Mouse (Mus musculus) hindbrain, embryonic 10.5 days (tissue): ENCODE data around the gene Cfap46. TPM values are rescaled to one million over a fixed set of nuclear protein-coding genes. Genes with fewer than 3 reads are reported as not detected.

Experiments used
- DNase-seq: peaks from one replicate; pipeline ENCODE4 v3.0.0-alpha.2; 2017; ENCODE audit warnings: low spot score
- H3K27ac ChIP-seq: fragments of 300-500 bp; sonication (generic); 2 replicates; pipeline ENCODE4 v1.5.1; 2016; ENCODE audit warnings: mild to moderate bottlenecking, moderate library complexity
- H3K27me3 ChIP-seq: fragments of 300-500 bp; sonication (generic); 2 replicates; pipeline ENCODE4 v1.6.1; 2016; ENCODE audit warnings: mild to moderate bottlenecking; ENCODE audit not compliant: poor library complexity, insufficient read depth, severe bottlenecking
- H3K36me3 ChIP-seq: fragments of 300-500 bp; sonication (generic); 2 replicates; pipeline ENCODE4 v1.6.1; 2016; ENCODE audit warnings: mild to moderate bottlenecking, moderate library complexity
- H3K4me1 ChIP-seq: fragments of 300-500 bp; sonication (generic); replicated peaks from 2 replicates; pipeline ENCODE4 v1.6.1; 2016; ENCODE audit warnings: mild to moderate bottlenecking
- H3K4me3 ChIP-seq: fragments of 300-500 bp; sonication (generic); 2 replicates; pipeline ENCODE4 v1.5.1; 2016; ENCODE audit warnings: mild to moderate bottlenecking, moderate library complexity
- H3K9me3 ChIP-seq: fragments of 300-500 bp; sonication (generic); 2 replicates; pipeline ENCODE4 v1.6.1; 2016; ENCODE audit warnings: mild to moderate bottlenecking, moderate library complexity
- WGBS: fragments of 180-500 bp; shearing (Covaris S2); methylation state at CpG from one replicate; pipeline ENCODE4 v1.1.7; 2016; 5-methylcytosine and 5-hydroxymethylcytosine counted together
- polyA plus RNA-seq: library from polyadenylated mRNA; unstranded; fragments of >200 nt; fragmentation: Nextera tagmentation; extraction: Ambion mirVana; gene quantifications from 2 replicates; pipeline ENCODE4 v1.2.1, GENCODE M21; 2016

Gene Cfap46
- polyA plus RNA-seq, 1 experiment from 2014 or later, result 1.5 TPM

GRCm38 (mm10) chr7:139648107-139648824, 35.4 kb downstream of the Cfap46 start:
- Histone ChIP-seq H3K27me3 (peaks cover 7% of the 10 kb centered on the region; the same call in 1 of the 2 replicates), H3K36me3 (no peaks in the 10 kb centered on the region), H3K27ac (no peak overlapping the region), H3K4me1 (no peaks in the 10 kb centered on the region), H3K4me3 (no peak overlapping the region), H3K9me3 (no peaks in the 10 kb centered on the region)
- WGBS, result 43% methylated on average over 10 of the region's 10 CpGs
- peak; percentile 88 for DNase-seq

DNA sequence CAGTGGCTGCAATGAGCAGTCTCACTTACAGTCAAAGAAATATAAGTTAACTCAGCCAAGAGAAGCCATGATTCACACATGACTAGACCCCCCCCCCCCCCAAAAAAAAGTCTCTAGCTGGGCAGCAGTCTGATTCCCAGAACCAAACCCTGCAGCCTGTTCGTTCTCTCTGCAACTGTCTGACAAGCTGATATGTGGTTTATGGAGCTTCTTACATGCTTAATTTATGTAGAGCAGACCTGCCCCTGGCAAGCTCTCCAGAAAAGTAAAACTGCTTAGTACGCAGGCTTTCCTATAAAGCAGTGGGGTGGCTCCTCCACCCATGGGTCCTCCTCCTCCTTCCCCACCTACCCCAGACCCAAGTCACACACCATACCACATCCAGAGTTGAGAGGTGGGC, 50.2 kb downstream of the Cfap46 start:
- DNase-seq, result no peak
- H3K4me1 ChIP-seq, result no peaks in the 10 kb centered on the region
- 85% methylated on average over 2 of the region's 2 CpGs for WGBS
- H3K27me3 ChIP-seq, result 0 out of 2 replicates have a peak, but pooled peaks cover 7% of the 10 kb centered on the region
- no peak overlapping the region for H3K4me3 ChIP-seq
- H3K9me3 ChIP-seq, result no peaks in the 10 kb centered on the region
- H3K27ac ChIP-seq, result no peak overlapping the region
- no peaks in the 10 kb centered on the region for H3K36me3 ChIP-seq

GRCm38 (mm10) chr7:139625156-139625555, 58.5 kb downstream of the Cfap46 start:
- DNase-seq, result no peak
- Histone ChIP-seq H3K4me3 (no peak overlapping the region), H3K36me3 (no peaks in the 10 kb centered on the region), H3K27ac (no peak overlapping the region), H3K4me1 (no peaks in the 10 kb centered on the region), H3K27me3 (no peaks in the 10 kb centered on the region), H3K9me3 (no peaks in the 10 kb centered on the region)
- WGBS, result 88% methylated on average over 9 of the region's 9 CpGs

- no peak for DNase-seq
- Histone ChIP-seq H3K27ac (no peak overlapping the region), H3K4me1 (no peaks in the 10 kb centered on the region), H3K9me3 (no peaks in the 10 kb centered on the region), H3K36me3 (no peaks in the 10 kb centered on the region), H3K27me3 (no peaks in the 10 kb centered on the region; the same call in 1 of the 2 replicates), H3K4me3 (no peak overlapping the region)
- 91% methylated on average over 13 of the region's 13 CpGs for WGBS
These were observed 61.0 kb downstream of the Cfap46 start for GRCm38 (mm10) chr7:139622568-139622967.

GRCm38 (mm10) chr7:139615767-139616766, 67.5 kb downstream of the Cfap46 start:
- Histone ChIP-seq H3K9me3 (no peaks in the 10 kb centered on the region), H3K4me3 (no peak overlapping the region), H3K27ac (no peak overlapping the region), H3K36me3 (no peaks in the 10 kb centered on the region), H3K4me1 (peaks cover 10% of the 10 kb centered on the region), H3K27me3 (peaks cover 14% of the 10 kb centered on the region; the same call in 1 of the 2 replicates)
- peak; percentile 79 for DNase-seq
- 60% methylated on average over 12 of the region's 12 CpGs for whole genome bisulfite sequencing

DNA sequence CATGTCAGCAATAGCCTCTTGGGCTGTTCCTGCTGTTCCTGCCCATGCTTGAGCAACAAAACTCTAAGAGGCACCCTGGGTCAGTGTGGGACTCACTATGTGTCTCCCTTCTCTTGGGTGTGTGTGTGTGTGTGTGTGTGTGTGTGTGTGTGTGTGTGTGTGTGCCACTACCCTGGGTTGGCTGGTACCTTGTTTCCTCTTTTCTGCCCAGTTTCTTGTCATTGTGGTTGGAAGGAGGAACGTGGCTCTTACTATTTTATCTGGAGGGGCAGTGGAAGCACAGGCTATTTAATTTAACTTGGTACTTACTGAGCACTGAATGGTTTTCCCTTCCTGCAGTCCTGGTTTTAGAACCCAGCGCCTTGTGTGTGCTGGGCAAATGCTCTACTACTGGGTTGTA, 73.3 kb downstream of the Cfap46 start:
- Histone ChIP-seq H3K9me3 (no peaks in the 10 kb centered on the region), H3K4me3 (no peak overlapping the region), H3K36me3 (no peaks in the 10 kb centered on the region), H3K4me1 (peaks cover 2% of the 10 kb centered on the region), H3K27ac (no peak overlapping the region), H3K27me3 (peaks cover 19% of the 10 kb centered on the region)
- no peak for DNase-seq
- 90% methylated on average over 2 of the region's 2 CpGs for WGBS

- H3K27me3 ChIP-seq, result peaks cover 58% of the 10 kb centered on the region
- 70% methylated on average over 6 of the region's 6 CpGs for WGBS
- H3K4me1 ChIP-seq, result no peaks in the 10 kb centered on the region
These were observed 87.8 kb downstream of the Cfap46 start for GRCm38 (mm10) chr7:139595862-139596261.

DNA sequence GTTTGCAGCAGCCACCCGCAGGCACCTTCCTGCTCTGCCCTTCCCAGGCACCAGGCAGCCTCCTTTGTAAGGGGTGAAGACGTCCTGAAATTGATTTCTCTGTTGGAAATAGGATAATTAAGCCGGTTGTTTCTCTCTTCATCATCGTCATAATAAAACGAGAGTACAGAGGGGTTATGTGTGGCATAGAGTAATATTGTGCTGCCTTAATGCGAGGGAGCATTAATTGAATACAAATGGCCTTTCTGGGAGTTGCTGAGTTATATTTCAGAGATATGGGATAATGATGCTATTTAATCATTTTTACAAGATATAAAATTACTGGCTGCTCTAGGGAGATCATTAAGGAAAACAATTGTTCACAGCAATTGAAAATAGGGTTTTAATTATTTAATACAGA, 88.3 kb downstream of the Cfap46 start:
- no peak overlapping the region for H3K27ac ChIP-seq
- DNase-seq, result no peak
- H3K4me3 ChIP-seq, result no peak overlapping the region
- no peaks in the 10 kb centered on the region for H3K4me1 ChIP-seq
- H3K36me3 ChIP-seq, result no peaks in the 10 kb centered on the region
- H3K9me3 ChIP-seq, result no peaks in the 10 kb centered on the region
- H3K27me3 ChIP-seq, result peaks cover 58% of the 10 kb centered on the region
- WGBS, result 82% methylated on average over 6 of the region's 6 CpGs

More at GRCm38 (mm10) chr7:139595862-139596261, 87.8 kb downstream of the Cfap46 start:
- Histone ChIP-seq H3K9me3 (no peaks in the 10 kb centered on the region), H3K4me3 (no peak overlapping the region), H3K27ac (no peak overlapping the region), H3K36me3 (no peaks in the 10 kb centered on the region)
- DNase-seq, result no peak

DNA sequence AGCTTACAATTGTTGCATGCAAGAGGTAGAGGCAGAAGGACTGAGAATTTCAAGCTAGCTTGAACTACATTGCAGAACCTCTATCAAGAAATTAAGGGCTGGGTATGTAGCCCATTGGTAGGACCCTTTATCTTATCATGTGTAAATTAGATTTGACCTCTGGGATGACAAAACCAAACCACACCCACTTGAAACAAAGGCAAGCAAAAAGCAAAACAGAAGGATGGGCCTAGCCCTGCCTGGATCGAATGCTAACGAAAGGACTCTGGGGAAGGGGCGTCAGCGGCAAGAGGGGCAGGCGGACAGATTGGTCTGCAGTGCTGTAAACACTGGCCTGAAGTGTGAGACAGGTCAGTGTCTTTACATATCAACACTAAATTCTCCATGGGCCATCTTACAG, 92.3 kb downstream of the Cfap46 start:
- no peaks in the 10 kb centered on the region for H3K9me3 ChIP-seq
- peaks cover 5% of the 10 kb centered on the region; the same call in 1 of the 2 replicates for H3K4me1 ChIP-seq
- DNase-seq, result no peak
- no peaks in the 10 kb centered on the region for H3K36me3 ChIP-seq
- H3K4me3 ChIP-seq, result no peak overlapping the region
- no peak overlapping the region for H3K27ac ChIP-seq
- 86% methylated on average over 5 of the region's 5 CpGs for WGBS
- peaks cover 81% of the 10 kb centered on the region for H3K27me3 ChIP-seq

DNA sequence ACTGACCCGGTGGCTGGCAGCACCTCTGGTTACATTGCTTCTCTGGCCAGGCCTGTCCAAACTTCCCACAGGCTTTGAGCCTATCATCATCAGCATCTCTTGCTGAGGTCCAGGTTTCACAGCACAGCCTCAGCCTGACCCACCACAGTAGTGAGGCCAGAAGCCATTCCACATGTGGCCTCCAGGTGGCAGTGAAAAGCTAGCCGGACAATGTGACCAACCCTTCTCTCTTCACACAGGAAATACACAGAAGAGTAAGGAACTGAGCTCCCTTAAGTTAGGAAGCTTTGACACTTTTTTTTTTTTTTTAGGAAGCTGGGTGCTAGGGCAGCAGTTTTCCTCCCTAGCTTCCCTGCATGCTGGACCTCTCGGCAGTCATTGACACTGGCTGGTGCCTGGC, 93.3 kb downstream of the Cfap46 start:
- Histone ChIP-seq H3K4me1 (peaks cover 14% of the 10 kb centered on the region), H3K27ac (no peak overlapping the region), H3K9me3 (no peaks in the 10 kb centered on the region), H3K4me3 (no peak overlapping the region), H3K36me3 (no peaks in the 10 kb centered on the region), H3K27me3 (peaks cover 84% of the 10 kb centered on the region)
- WGBS, result 34% methylated on average over 3 of the region's 3 CpGs
- peak; percentile 65 for DNase-seq

DNA sequence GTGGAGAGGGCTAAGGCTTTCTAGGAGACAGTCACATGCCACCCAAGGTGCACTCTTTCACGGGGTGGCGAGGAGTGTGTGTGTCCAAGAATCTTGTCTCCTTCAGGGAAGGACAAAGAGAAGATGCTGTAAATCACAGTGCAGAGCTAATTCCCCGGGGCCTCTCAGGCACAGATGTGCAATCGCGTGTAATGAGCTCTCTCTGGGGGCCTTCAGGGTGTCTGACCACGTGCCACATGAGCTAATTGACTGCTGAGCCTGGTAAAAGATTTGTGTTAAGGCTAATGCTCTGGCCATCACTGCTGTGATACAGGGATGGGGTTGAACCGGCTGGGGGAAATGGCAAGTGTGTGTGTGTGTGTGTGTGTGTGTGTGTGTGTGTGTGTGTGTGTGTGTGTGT, 95.7 kb downstream of the Cfap46 start:
- Histone ChIP-seq H3K9me3 (no peaks in the 10 kb centered on the region), H3K36me3 (no peaks in the 10 kb centered on the region), H3K27ac (no peak overlapping the region), H3K4me3 (no peak overlapping the region), H3K27me3 (peaks cover 86% of the 10 kb centered on the region), H3K4me1 (peaks cover 32% of the 10 kb centered on the region)
- 45% methylated on average over 7 of the region's 7 CpGs for WGBS
- DNase-seq, result peak; percentile 17

DNA sequence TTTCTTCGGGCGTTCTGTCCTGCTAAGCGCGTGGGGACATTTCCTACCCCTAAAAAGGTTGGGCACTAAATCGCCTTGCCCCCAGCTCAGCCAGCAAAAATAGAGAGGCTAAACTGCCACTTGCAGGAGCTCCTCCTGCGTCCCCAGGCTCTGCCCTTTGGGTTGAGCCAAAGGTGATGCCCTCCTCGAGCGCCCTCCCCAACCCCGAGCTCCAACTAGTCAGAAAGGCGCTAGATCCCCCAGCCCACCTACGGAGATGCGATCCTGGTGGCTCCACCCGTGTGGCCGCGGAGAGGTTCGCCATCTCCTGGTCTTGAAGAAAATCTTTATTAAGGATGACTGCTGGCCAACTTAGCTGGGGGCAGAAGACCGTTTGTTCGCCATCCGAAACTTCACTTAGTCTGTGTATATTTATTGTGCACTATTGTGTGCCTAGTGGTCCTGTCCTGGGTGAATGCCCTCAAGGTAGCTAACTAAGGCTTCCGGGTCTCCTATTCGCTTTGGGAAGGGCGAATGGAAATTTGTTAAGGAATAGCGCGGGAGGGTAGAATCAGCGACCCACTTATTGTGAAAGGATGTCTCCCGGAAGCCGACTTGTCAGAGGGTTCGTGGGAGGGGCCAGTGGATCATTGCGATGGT, 98.3 kb downstream of the Cfap46 start:
- H3K27ac ChIP-seq, result peak overlapping the region; percentile 73
- 2% methylated on average over 29 of the region's 29 CpGs for WGBS
- H3K4me3 ChIP-seq, result peak overlapping the region; percentile 61
- H3K36me3 ChIP-seq, result 0 out of 2 replicates have a peak, but pooled peaks cover 3% of the 10 kb centered on the region
- peaks cover 99% of the 10 kb centered on the region for H3K27me3 ChIP-seq
- no peaks in the 10 kb centered on the region for H3K9me3 ChIP-seq
- DNase-seq, result peak; percentile 44
- H3K4me1 ChIP-seq, result peaks cover 58% of the 10 kb centered on the region
